Mouse (Mus musculus): ENCODE results near the gene Exosc2.
A peak's percentile ranks its signal among the peaks of the same experiment; 100 is the strongest.

Exosc2 gene

GRCm38 (mm10) chr2:31670551-31671035 lies at the start of gene Exosc2:
Exosc2 (plus strand) TSS chr2:31670715.
- peak; percentile 97 for DNase-seq

- no peak for DNase-seq
These were observed 37.0 kb upstream of the Exosc2 start for GRCm38 (mm10) chr2:31633531-31633930.

GRCm38 (mm10) chr2:31635281-31636137 lies 35.0 kb upstream of the Exosc2 start:
- DNase-seq = no peak

- DNase-seq = no peak
These were observed 34.3 kb upstream of the Exosc2 start for GRCm38 (mm10) chr2:31636138-31636741.

DNA sequence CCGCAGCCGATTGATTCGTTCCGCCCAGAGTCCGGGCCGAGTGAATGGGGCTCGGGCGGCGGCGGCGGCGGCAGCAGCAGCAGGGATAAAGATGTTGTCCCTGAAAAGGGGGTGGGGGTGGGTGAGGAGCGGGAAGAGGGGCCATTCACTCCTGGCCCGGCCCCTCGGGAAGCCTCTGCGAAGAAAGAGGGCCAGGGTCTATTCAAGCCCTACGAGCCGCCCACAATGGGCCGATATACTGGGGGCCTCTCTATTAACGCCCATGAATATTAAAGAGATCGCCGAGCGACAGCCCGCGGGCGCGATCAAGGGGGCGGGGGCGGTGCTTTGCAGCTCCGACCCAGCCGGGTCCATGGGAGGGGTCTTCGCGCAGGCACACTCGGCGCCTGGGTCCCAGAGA lies 33.8 kb upstream of the Exosc2 start:
- DNase-seq = no peak

DNA sequence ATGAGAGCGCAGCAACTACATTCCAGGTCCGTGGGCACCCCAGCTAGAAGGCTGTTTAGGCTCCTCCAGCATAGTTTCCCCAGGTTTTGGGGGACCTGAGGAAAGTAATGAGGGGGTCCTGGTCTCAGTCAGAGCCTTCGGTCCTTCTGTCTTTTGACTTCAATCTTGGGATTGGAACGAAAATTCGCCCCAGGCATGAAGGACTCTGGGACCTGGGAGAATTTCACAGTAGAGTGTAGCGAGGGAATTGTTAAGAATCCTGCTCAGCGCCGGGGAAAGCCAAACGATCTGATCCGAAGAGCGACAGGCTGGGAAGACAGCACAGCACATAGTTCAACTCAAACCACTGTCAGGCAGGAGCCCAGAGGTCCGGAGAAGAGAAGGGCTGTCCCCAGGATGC lies 33.2 kb upstream of the Exosc2 start:
- DNase-seq = no peak

- peak; percentile 49 for DNase-seq
These were observed 32.7 kb upstream of the Exosc2 start for GRCm38 (mm10) chr2:31637807-31638206.

DNA sequence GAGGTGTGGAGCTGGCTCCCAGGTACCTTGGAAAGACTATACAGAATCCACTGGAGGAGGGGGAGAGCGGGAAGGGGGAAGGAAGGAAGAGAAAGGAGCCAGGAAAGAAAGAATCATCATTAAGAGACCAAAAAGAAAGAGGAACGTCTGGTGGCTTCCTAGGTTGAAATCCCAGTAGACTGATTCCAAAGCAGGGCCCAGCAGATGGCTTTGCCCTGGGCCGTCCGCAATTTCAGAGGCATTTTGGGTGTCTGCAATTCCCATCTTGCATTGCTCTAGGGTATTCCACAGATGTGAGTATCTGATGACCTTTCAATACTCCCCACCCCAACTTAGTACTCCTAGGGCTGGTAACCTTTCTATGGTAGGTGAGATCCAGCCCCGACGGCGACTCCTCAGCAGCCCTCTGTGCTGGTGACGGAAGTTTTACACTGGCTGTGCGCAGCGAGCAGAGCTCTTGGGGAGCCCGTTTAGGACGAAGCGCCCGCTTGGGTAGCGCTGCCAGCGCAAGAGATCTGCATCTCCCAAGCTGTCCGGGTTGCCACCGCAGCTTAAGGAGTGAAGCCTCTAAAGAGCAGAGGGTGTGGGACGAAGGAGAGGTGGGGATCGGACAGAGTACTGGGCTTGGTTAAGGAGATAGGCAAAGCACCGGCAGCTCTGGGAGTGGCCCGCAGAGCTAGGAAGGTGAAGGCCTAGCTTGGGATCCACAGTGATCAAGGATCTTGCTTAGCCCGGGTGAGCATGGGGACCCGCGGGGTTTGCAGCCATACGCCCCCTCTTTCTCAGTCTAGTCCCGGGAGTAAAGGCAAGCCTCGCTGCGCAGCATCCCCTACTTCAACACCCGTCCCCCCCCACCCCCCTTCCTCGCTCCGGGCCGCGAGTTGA lies 31.7 kb upstream of the Exosc2 start:
- DNase-seq = no peak

- DNase-seq = no peak
These were observed 31.1 kb upstream of the Exosc2 start for GRCm38 (mm10) chr2:31639466-31639760.

- DNase-seq = no peak
These were observed 30.5 kb upstream of the Exosc2 start, which contains the start of gene Prdm12 for GRCm38 (mm10) chr2:31639901-31640608. Prdm12 (plus strand) TSS chr2:31640037.

DNA sequence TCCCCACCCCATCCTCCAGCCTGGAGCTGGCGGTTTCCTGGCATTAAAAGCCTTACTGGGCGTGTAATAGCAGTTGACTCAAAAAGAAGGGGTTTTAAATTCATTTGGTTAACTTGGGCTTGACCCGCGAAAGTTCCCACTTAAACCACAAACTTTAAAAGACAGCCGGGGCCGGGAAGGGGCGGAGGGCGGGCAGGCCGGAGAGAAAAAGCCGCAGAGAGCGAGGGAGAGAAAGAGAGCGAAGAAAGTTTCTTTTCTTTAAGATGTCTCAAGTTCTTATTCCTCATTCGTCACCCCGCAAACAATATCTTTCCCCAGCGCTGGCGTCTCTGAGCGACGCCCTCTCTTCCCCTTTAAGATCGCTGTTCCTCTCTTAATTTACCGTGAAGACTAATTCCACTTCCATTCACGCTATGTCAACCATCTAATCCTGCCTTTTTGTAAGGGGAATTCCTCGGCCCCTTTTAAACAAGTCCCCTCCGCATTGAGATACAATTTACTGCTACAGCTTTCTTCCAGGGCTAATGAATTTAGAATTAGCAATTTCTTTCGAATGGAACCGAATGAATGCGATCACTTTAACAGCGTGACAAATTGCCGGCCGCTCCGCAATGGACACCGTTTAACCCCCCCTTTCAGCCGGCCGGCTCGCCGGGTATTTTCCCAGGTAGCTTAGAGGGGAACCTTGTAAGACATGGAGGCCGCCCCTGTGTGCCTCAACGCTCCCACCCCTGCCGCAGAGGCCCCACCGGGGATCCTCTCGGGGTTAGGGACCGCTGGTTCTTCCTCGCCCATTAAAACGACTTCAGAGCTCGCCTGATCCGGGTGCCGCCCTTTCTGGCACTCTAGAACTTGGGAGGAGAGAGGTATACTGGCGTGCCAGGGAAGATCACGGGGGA lies 29.7 kb upstream of the Exosc2 start:
- no peak for DNase-seq

DNA sequence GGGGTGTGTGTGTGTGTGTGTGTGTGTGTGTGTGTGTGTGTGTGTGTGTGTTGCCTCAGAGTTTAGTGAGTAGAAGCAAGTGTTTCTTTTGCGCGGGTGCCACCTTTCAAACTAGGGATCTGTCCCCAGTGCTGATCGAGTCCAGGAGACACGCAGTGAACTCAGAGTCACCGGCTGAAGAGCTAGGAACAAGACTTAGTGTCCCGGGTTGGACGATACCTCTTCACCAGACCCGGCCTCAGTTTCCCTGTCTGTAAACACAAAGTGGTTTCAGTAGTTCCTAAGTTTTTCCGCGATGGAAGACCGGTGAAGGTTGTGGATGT lies 29.0 kb upstream of the Exosc2 start:
- DNase-seq = no peak

DNA sequence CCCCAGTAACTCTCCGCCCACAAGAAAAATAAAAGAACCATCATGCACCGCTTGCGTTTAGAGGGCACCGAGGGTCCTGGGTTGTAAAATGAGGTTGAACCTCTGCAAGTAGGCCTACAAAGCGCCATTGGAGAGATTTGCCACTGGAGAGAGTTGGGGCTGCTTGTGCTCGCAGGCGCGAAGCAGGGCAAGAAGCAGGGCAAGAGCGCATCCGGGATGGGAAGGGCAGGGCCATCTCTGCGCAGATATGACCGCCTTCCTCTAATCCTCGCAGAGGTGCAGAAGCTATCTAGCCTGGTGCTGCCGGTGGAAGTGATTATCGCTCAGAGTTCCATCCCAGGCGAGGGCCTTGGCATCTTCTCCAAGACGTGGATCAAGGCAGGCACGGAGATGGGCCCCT lies 28.6 kb upstream of the Exosc2 start:
- no peak for DNase-seq

DNA sequence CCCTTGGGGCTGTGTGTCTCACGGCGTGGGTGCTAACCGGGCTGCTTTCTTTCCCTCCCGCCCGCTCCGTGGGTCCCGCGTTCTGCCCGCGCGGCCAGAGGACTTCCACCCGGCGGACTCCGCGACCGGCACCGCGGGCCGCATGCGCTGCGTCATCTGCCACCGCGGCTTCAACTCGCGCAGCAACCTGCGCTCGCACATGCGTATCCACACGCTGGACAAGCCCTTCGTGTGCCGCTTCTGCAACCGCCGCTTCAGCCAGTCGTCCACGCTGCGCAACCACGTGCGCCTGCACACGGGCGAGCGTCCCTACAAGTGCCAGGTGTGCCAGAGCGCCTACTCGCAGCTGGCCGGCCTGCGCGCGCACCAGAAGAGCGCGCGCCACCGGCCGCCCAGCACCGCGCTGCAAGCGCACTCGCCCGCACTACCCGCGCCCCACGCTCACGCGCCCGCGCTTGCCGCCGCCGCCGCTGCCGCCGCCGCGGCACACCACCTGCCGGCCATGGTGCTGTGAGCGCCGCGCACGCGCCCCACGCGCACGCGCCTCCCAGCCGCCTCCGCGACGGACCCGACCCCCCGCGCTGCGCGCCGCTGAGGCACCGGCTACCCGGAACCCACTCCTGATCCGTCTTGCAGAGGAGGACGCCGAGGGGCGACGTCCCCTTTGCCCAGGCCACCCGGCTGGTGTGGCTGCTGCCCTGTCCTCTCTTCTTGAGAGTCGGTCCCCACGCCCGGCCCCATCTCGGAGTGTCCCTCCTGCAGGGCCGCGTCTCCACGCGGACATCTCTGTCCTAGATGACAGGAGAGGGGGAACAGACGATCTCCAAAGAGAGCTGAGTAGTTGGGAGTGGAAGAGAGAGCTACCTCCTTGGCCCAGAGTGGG lies 16.3 kb upstream of the Exosc2 start:
- no peak for DNase-seq

DNA sequence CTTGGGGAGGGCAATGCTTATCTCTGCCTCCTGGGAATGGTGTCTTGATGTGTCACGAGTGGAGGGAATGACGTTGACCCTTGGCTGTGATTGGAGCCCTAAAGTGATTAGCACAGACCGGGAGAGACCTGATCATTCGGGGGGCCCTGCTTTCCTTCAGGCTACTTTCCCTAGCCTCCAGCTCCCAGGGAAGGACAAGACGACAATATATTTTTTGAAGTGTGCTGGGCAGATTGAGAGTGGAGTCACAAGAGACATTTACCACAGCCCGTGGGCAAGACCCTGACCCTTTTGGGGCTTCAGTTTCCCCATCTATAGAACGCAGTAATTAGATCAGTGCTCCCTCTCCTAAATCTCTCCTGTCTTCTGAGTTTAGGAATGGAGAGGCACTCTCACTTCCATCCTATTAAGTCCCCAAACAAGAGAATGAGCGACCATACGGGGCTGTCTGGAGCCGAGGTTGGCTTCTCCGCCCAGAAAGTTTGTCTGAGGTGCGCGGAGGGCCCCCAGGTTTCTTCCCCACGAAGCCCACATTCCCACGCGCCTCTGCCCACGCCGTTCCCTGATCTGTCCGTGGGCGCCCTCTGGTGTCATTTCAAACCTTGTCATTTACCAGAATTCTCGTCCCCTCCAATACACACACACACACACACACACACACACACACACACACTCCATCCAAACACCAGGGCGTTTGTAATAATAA lies 15.5 kb upstream of the Exosc2 start:
- peak; percentile 50 for DNase-seq

DNA sequence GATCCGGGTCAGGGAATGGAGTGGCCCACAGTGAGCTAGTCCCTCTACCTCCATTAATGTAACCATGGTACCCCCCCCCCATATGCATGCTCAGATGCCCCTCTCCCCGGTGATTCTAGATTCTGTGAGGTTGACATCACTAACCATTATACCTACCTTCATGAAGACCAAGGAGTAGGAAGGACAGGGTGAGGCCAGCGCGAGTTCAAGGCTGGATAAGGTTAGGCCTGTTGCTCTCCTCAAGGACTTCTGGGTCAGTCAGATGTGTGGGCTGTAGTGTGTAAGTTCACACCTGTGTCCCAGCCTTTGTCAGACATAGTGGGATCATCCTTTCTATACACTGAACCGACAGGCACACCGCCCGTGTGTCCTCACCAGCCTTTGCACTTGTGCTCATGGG lies 14.1 kb upstream of the Exosc2 start:
- DNase-seq = no peak

GRCm38 (mm10) chr2:31662939-31663803 lies 7.3 kb upstream of the Exosc2 start:
- peak; percentile 35 for DNase-seq

DNA sequence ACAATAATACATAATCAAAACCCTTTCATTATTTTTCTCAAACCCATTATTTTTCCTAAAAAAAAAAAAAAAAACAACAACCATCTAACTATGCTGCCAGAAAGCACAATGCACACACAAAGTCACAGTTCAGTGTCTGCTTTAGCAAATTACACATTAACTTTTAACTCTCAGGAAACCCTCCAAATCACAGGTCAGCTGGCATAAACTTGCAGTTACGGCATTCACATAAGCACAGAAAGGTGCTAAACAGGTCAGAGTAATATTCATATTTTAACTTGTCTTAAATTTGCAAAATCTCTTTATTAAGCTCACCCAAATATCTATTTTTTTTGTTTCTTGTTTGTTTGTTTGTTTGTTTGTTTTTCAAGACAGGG lies 6.7 kb upstream of the Exosc2 start:
- peak; percentile 64 for DNase-seq

GRCm38 (mm10) chr2:31667332-31667731 lies 3.2 kb upstream of the Exosc2 start:
- DNase-seq = peak; percentile 52

All from kidney, adult 9 months (tissue).